Mouse (Mus musculus): ENCODE data around the gene Gm2310.
A peak's percentile ranks its signal among the peaks of the same experiment; 100 is the strongest.
"Not testable (repeated sequence)": the region's sequence is repeated elsewhere in the genome, so short reads cannot be mapped to it uniquely, and the experiment has no call there.

Gm2310 gene

DNA sequence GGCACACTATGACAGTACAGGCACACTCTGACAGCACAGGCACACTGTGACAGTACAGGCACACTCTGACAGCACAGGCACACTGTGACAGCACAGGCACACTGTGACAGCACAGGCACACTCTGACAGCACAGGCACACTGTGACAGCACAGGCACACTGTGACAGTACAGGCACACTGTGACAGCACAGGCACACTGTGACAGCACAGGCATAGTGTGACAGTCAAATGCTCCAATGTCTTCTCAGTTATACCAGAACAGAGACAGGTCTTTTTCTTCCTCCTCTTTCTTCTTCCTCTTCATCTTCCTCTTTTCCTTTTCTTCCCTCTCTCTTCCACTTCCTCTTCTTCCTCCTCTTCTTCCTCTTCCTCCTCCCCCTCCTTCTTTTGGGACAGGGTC is at the start of gene Gm2310:
Gene Gm2310, minus strand, starts transcription at position 101 of the 400 bp plus-strand sequence.
- DNase-seq (ENCODE audit: low read depth, low spot score): not testable (repeated sequence)

DNA sequence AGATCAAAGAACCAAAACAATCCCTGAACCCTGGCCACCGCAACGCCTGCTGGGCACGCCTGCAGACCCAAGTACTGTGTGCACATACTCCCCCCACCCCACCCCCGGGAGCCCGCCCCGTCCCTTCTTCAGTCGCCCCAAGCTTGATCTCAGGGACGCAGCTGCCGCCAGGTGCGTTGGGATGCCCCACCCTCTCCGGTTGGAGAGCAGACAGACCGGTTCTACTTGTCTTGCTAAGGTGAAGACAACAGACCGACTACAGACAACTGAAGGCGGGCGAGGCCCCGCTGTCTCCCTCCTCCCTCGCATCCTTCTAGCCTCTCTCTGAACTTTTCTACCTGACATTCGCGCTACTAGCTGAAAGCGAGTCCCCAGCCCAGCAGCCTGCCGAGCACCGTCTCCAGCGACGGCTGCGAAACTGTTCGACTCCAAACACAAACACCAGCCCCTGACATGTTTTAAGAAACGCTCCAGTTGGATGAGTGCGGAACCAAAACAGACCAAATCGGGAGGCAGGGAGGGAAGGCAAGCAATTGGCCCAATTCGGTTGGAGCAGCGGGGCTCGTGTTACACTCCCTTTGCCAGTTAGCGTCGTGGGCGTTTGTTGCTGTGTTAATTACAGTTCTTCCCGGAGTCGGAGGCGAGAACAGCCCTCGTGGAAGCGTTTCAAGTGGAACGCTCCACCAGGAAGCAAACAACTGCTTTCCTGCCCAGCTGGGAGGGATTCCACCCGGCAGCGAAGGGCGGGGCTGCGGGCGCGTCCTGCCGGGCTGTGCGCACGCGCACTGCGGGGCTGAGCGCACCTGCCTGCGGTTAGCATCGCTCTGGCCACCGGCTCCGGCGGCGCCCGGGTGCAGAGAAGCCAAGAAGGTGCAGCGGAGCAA is 49.1 kb upstream of the Gm2310 start:
- peak; percentile 59 for DNase-seq (ENCODE audit: low read depth, low spot score)

DNA sequence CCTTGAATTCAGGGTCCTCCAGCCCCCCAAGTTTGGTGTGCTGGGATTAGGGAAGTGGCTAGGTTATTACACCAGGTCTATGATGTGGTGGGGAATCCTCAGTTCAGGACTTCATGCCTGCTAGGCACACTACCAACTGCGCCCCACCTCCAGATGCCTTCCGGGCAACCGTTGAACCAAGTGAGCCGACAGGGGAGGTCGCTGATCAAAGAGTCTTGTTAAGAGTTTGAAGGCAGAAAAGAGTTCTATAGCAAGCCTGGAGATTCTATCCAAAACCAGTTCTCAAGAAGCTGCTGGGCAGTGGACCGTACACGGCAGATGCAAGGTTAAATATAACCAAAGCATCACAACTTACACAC is 48.5 kb upstream of the Gm2310 start:
- no peak for DNase-seq (ENCODE audit: low read depth, low spot score)

DNA sequence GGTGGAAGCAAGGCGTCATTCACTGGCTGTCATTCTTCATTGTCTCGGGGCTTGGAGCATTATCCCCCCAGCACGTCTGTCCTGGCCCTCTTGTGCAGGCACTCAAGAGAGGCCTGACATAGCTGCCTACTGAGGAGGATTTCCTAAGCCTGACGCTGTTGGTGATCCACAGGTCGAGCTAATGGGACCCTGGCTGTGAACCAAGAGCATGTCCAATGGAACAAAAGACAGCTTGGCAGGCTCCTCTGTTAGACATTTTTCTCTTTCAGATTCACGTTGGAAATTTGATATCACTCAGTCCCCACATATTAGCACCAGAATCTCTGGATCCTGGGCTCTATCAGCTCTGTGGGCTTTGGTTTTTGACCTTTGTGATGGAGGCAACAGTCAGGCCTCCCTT is 45.7 kb upstream of the Gm2310 start:
- DNase-seq (ENCODE audit: low read depth, low spot score): no peak

DNA sequence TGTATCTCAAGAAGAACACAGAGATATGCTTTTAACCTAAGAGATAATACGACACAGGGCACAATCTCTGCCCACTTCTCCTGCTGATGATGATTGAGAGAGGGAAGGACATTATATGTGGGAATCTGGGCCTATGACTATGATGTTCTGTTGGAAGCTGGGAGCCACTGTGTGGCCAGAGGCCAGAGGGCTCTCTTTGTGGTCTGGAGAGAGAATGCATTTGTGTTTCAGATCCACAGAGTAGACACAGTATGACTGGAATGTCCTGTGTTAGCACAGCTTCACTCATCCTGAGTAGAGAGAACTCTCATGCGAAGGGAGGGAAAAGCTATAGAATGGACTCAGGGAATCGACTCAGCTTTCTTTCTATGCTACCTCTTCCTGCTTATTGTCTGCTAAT is 44.6 kb upstream of the Gm2310 start:
- DNase-seq (ENCODE audit: low read depth, low spot score): no peak

DNA sequence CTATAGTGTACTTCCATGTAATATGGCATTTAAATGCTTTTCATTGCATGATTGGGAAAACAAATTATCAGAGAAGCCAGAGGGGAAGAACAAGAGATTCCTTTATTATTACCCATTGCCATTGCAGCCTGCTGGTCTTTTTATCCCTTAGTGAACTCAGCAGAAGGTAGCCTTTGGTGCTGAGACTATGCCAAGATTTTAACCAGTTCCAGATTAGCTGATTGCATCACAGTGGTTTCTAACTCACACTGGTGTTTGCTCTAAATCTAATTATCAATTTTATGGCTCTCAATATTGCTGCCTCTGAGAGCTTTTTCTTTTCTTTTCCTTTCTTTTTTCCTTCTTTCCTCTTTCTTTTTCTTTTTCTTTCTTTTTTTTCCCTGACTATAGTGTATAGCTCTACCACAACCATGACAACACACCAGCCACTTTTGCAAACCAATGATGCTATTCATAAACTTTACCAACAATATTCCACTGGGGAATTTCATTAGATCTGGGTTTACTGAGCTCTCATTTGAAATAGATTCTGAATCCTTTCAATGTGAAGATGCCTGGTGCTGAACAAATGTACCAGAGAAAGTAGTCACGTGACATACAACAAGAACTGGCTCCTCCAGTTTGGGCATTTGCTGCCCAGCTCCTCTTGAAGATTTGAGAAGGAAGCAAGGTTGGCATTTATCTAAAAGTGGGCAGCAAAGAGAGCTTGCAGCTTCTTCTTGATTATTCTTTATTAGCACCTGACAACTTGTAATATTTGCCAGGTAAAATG is 43.9 kb upstream of the Gm2310 start:
- DNase-seq (ENCODE audit: low read depth, low spot score): no peak

DNA sequence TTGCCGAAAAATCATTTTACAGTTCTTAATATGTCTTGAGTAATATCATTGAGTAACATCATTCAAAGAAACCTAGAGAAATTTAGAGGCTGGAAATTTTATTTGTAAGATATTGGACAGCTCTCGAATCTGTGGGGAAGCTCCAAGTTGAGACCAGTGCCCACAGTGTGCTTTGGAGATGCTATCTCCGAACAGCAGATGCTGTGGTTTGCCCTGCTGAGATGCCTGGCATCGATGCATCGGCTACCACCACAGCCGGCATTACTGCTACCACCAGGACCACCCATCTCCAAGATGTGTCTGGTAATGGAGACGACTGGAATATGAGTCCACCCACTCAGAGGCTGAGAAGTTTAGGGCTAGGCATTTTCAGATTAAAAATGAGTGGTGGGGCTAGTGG is 43.0 kb upstream of the Gm2310 start:
- DNase-seq (ENCODE audit: low read depth, low spot score): no peak

DNA sequence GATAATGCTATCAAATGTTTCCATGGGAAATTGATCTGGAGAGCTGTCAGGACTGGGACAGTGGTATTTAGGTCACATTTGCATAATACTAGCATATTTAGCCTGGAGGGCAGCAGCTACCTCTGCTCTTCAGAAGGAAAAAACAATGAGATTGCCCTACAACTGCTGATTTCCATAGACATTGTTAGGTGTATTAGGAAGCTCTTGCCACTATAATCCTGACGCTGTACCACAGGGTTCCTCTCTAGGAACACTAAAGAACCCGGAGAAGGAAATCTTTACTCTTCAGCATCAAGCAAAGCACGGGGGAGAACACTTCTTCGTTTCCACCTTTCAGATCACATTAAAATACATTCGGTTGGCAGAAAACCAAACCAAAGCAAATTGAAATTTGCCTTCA is 11.4 kb upstream of the Gm2310 start:
- no peak for DNase-seq (ENCODE audit: low read depth, low spot score)

DNA sequence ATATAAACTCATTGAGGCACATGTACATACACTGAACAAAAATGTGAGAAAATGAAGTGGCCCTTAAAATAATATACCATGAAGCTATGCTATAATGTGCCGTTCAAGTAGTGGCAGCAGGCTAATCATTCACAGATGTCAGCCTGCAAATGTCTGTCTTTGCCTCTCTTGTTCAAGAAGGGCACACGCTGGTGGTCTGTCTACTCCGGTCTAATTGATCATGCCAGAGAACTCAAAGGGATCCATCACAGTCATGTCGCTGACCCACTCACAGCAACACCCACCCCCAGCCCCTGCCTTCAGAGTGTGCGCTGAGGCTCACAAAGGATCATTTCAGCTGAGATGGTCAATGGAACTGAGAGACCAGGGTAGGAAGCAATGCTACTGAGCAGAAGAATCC is 6.8 kb downstream of the Gm2310 start:
- no peak for DNase-seq (ENCODE audit: low read depth, low spot score)

DNA sequence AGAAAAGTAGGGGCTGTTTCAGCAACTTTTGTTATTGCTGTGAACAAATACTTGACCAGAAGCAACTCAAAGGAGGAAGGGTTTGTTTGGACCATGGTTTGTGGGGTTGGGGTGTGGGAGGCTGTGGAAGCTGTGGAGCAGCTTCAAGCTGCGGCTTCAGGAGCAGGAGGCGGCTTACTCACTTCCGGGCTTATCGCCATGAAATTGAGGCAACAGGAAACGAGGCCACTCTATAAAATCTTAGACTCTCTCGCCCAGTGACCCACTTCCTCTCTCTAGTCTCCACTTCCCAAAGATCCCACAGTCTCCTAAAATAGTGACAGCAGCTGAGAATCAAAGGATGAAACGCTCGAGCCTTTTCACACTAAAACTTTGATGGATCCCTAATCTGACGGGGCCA is 7.9 kb downstream of the Gm2310 start:
- DNase-seq (ENCODE audit: low read depth, low spot score): no peak

DNA sequence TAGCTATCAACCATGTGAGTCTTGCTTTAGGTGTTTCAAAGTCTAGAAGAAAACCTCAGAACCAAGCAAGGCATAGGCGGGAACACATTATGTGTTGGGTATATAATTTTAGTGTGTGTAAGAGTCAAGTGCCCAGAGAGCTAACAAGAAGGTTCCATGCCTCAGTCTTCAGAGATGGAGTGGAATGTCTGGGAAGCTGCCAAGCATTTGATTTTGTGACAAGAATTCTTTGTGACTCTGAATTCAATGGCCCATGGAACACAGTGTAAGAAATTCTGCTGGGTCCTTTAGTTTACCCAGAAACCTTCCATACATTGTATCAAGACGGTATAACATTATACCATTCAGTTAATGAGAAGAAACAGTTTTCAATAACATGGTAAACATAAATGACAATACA is 17.3 kb downstream of the Gm2310 start:
- no peak for DNase-seq (ENCODE audit: low read depth, low spot score)

DNA sequence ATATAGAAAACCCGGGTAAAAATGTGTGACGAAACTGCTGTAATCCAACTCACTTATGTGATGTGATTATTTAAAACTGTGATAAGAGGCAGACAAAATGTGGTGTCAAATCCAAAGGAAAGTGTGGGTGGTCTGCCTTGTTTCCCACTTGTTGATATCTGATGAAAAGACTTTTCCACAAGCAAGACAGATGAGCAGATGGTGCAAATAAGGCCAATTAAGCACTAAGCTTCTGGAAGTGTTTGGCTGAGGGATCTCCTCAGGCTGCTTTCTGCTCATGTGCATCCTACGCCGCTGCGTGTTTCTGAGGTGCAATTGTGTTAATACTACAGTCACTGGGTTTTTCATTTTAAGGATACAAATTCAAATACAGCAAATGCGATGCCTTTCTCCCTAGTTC is 34.5 kb downstream of the Gm2310 start:
- DNase-seq (ENCODE audit: low read depth, low spot score): no peak

DNA sequence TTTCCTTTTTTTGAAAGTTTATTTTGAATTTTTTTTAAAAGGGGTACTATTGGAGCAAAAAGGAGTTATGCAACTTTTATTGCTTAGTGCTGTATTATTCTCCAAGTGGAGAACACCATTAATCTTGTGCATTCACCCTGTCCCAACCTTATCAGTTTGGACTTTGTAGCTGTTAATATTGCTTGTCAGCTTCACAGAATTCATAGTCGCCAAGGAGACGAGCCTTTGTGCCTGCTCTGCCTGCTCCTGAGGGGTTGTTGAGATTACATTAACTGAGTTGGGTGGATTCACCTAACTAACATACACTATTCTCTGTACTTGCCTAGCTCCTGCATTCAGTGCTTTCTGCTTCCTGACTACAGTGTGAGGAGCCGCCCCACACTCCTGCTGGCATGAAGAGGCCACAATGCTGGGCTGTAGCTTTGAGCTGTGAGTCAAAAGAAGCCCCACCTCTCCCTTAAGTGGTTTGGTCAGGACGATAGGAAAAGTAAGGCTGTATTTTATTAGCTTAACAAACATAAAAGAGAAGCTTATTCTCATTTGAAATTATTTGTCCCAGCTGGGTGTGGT is 50.7 kb downstream of the Gm2310 start:
- no peak for DNase-seq (ENCODE audit: low read depth, low spot score)

Data from WW6 (cell line).